Mouse (Mus musculus) cortical plate, adult 2 months (tissue): Measurements from ENCODE around the gene Gm20390.

Experiments
- CTCF ChIP-seq: fragments of 200-500 bp; IDR thresholded peaks from 2 replicates; pipeline ENCODE4 v1.5.1; 2011; ENCODE audit warnings: mild to moderate bottlenecking, control low read depth, low read length; ENCODE audit not compliant: insufficient read depth; ENCODE audit errors: extremely low read depth
- POLR2A ChIP-seq: fragments of 200-500 bp; IDR thresholded peaks from 2 replicates; pipeline ENCODE4 v1.6.1; 2011; ENCODE audit warnings: mild to moderate bottlenecking, low read length, control low read depth; ENCODE audit not compliant: insufficient read depth; ENCODE audit errors: extremely low read depth

GRCm38 (mm10) chr11:93961482-93961881, 6.6 kb downstream of the Gm20390 start:
- no peak for TF ChIP-seq POLR2A
- no peak for TF ChIP-seq CTCF
